Mouse (Mus musculus) lung, adult 10 weeks (tissue): ENCODE results near the gene Scgb1b3. TPM values are rescaled to one million over a fixed set of nuclear protein-coding genes. Genes with fewer than 3 reads are reported as not detected.

Experiments used
- polyA plus RNA-seq: library from polyadenylated mRNA; stranded (reverse); fragments of 350-450 nt; fragmentation: Illumina TruSeq; extraction: RNeasy Lipid Tissue Mini Kit (QIAGEN cat#74804); gene quantifications from one replicate; pipeline ENCODE4 v1.2.3, GENCODE M21; 2014; ENCODE audit warnings: low read depth, low replicate concordance; ENCODE audit not compliant: insufficient read depth

Gene Scgb1b3
- polyA plus RNA-seq: not detected

GRCm38 (mm10) chr7:31375292-31375691, at the start of gene Scgb1b3:
Gene Scgb1b3, plus strand, starts transcription at chr7:31375592.

GRCm38 (mm10) chr7:31362022-31362560, 13.3 kb upstream of the Scgb1b3 start, which contains the start of gene Scgb2b3:
Gene Scgb2b3, minus strand, starts transcription at chr7:31362072.

Other genes with a start within 250 kb of the Scgb1b3 start
- 9.8 TPM for gene Scn1b, start 248.6 kb upstream of the Scgb1b3 start, polyA plus RNA-seq
- 43.1 TPM for gene Gramd1a, start 219.7 kb upstream of the Scgb1b3 start, polyA plus RNA-seq
- gene Scgb2b2, start 85.1 kb upstream of the Scgb1b3 start, polyA plus RNA-seq: not detected
- gene Scgb1b2, start 83.8 kb upstream of the Scgb1b3 start, polyA plus RNA-seq: not detected
- not detected for gene Scgb2b3, start 13.5 kb upstream of the Scgb1b3 start, polyA plus RNA-seq